Mouse (Mus musculus) ES-E14 (cell line): ENCODE results near the gene Hcn2.

Source experiments
- CHD2 ChIP-seq: IDR thresholded peaks from 2 replicates; pipeline ENCODE4 v1.6.1; 2014; ENCODE audit warnings: mild to moderate bottlenecking, low read depth, low read length, inconsistent platforms
- ZC3H11A ChIP-seq: IDR thresholded peaks from 2 replicates; pipeline ENCODE4 v1.6.1; 2012; ENCODE audit warnings: low read depth, mild to moderate bottlenecking, inconsistent platforms, low read length, borderline replicate concordance
- ZNF384 ChIP-seq: IDR thresholded peaks from 2 replicates; pipeline ENCODE4 v1.6.1; 2012; ENCODE audit warnings: low read depth, low read length, inconsistent platforms

DNA sequence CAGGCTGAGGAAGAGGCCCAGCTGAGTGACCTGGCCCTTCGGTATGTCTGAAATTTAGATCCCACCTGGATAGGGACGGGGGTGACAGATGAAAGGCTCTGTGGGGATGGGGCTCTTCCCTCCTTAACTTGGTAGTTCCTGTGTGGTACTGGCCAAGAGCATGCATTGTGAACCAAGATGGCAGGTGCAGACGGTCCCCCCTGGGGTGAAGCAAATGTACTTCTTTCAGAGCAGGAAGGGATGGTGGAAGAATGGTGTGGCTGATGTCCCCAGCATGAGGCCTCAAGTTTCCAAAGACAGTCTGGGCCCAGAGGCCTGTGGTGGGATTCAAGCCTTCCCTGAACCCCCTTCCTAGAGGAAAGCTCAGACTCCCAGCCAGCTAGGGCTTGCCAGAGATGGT, 39.4 kb downstream of the Hcn2 start:
- TF ChIP-seq CHD2 (no peak), ZC3H11A (no peak), ZNF384 (no peak)
